Mouse (Mus musculus) liver, embryonic 13.5 days (tissue): ENCODE measurements around the gene Ecsit. TPM values are rescaled to one million over a fixed set of nuclear protein-coding genes. Genes with fewer than 3 reads are reported as not detected.
A peak's percentile ranks its signal among the peaks of the same experiment; 100 is the strongest.

ENCODE experiments used
- ATAC-seq: fragments of 200-750 bp; cut with Nextera tagmentation; 2 replicates; pipeline ENCODE4 v1.8.0; 2017; ENCODE audit warnings: low read depth, mild to moderate bottlenecking, moderate number of reproducible peaks, moderate library complexity
- DNase-seq: peaks from one replicate; pipeline ENCODE4 v3.0.0; 2022
- H3K27ac ChIP-seq: fragments of 300-500 bp; sonication (generic); 2 replicates; pipeline ENCODE4 v1.5.1; 2015; ENCODE audit warnings: moderate library complexity, mild to moderate bottlenecking, inconsistent platforms
- H3K27me3 ChIP-seq: fragments of 300-500 bp; sonication (generic); 2 replicates; pipeline ENCODE4 v1.6.1; 2015; ENCODE audit warnings: mild to moderate bottlenecking, inconsistent platforms
- H3K36me3 ChIP-seq: fragments of 300-500 bp; sonication (generic); 2 replicates; pipeline ENCODE4 v1.6.1; 2015; ENCODE audit warnings: mild to moderate bottlenecking, inconsistent platforms
- H3K4me1 ChIP-seq: fragments of 300-500 bp; sonication (generic); replicated peaks from 2 replicates; pipeline ENCODE4 v1.6.1; 2015; ENCODE audit warnings: inconsistent platforms
- H3K4me2 ChIP-seq: fragments of 300-500 bp; sonication (generic); 2 replicates; pipeline ENCODE4 v1.6.1; 2015; ENCODE audit warnings: inconsistent platforms, mild to moderate bottlenecking, moderate library complexity
- H3K4me3 ChIP-seq: fragments of 300-500 bp; sonication (generic); replicated peaks from 2 replicates; pipeline ENCODE4 v1.5.1; 2015; ENCODE audit warnings: mild to moderate bottlenecking, inconsistent platforms
- H3K9ac ChIP-seq: fragments of 300-500 bp; sonication (generic); 2 replicates; pipeline ENCODE4 v1.6.1; 2015; ENCODE audit warnings: mild to moderate bottlenecking, inconsistent platforms
- H3K9me3 ChIP-seq: fragments of 300-500 bp; sonication (generic); replicated peaks from 2 replicates; pipeline ENCODE4 v1.6.1; 2016; ENCODE audit warnings: inconsistent platforms
- WGBS: fragments of 180-500 bp; shearing (Covaris S2); methylation state at CpG from one replicate; pipeline ENCODE4 v1.1.7; 2015; ENCODE audit not compliant: insufficient replicate concordance; 5-methylcytosine and 5-hydroxymethylcytosine counted together
- polyA plus RNA-seq: library from polyadenylated mRNA; unstranded; fragments of >200 nt; fragmentation: Nextera tagmentation; extraction: Ambion mirVana; gene quantifications from 2 replicates; pipeline ENCODE4 v1.2.1, GENCODE M21; 2015

Gene Ecsit
- 33.4 and 34.2 TPM in 2 replicates for polyA plus RNA-seq

GRCm38 (mm10) chr9:22085022-22085834, at the start of gene Ecsit:
Gene Ecsit, minus strand, starts transcription at chr9:22085438.
- DNase-seq = peak; percentile 94
- Histone ChIP-seq H3K27me3 (no peaks in the 10 kb centered on the region), H3K36me3 (peaks cover 16% of the 10 kb centered on the region), H3K4me2 (peak within 1 kb of the TSS; percentile 82), H3K27ac (peak within 1 kb of the TSS; percentile 70), H3K9me3 (no peaks in the 10 kb centered on the region), H3K4me3 (peak within 1 kb of the TSS; percentile 78), H3K4me1 (peaks cover 36% of the 10 kb centered on the region), H3K9ac (peak within 1 kb of the TSS; percentile 82)
- under 1% methylated on average over 48 of the region's 48 CpGs for WGBS
- peak; percentile 98 for ATAC-seq

DNA sequence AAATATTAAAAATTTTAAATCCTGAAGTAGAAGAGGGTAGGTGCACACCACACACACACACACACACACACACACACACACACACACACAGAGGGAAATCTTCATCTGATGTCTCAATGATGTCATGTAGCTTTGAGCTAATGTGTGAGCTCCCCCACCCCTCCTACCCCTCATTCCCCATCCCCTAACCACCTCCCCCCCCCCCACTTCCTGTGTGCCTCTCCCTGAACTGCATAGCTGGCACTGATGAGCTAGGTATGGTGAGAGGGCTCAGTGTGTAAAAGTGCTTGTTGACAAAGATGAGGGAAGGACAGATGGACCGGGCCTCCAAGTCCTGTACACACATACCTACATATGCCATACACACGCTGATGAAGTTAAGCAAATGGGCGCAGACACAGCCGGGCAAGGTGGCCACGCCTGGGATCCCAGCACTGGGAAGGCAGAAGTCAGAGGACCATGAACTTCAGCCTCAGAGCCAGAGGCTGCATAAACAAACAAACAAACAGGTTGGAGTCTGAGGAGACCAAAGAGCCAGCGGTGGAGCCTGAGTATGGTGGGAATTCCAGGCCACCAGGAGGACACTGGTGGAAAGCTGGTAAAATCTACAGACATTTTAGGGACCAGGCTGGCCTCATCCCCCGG, 49.1 kb upstream of the Ecsit start:
- Histone ChIP-seq H3K9ac (peak overlapping the region; percentile 91), H3K4me1 (peaks cover 89% of the 10 kb centered on the region), H3K4me2 (peak overlapping the region; percentile 99), H3K27me3 (no peaks in the 10 kb centered on the region), H3K36me3 (peaks cover 32% of the 10 kb centered on the region), H3K27ac (peak overlapping the region; percentile 96), H3K4me3 (peak overlapping the region; percentile 75), H3K9me3 (no peaks in the 10 kb centered on the region)
- no peak for DNase-seq
- WGBS = 46% methylated on average over 7 of the region's 7 CpGs
- no peak for ATAC-seq

- ATAC-seq = no peak
- Histone ChIP-seq H3K4me3 (peak overlapping the region; percentile 75), H3K4me1 (peaks cover 86% of the 10 kb centered on the region), H3K27ac (peak overlapping the region; percentile 96), H3K27me3 (no peaks in the 10 kb centered on the region), H3K36me3 (peaks cover 53% of the 10 kb centered on the region), H3K9me3 (no peaks in the 10 kb centered on the region), H3K4me2 (peak overlapping the region; percentile 99), H3K9ac (peak overlapping the region; percentile 91)
- 51% methylated on average over 11 of the region's 11 CpGs for WGBS
- no peak for DNase-seq
Measured at GRCm38 (mm10) chr9:22132220-22132619, 47.0 kb upstream of the Ecsit start.

DNA sequence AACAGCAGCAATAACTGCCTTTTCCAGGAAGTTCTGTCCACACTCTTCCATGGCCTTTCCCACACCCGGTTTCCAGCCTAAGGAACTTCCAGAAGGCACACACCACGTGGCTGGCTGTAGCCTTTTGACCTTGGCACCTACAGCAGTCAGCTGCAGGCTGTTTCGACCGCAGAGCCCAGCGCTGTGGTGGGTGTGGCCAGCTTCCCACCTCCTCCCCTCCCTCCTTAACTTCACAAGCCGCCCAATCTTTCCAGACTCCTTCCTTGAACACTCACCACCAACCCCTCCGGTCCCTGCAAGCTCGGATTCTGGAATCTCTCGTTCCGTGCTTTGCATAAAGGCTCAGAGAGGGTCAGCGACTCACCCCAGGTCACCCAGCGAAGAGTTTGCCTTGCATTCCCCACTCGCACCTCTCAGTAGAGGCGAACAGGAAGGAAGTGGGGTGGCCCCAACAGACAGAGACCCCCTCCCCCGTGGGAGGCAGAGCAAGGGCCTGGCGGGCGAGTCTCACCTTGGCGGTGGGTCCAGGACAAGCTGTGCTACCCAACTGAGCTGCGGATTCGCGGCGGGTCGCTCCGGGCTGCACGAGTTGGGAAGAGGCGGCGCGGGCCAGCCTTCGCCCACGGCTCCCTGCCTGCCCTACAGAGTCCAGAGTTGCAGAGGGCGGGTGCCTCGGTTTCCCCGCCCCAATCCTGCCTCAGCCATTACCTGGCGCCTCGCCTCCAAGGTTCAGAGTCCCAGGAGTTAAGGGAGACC, 46.2 kb upstream of the Ecsit start:
- Histone ChIP-seq H3K36me3 (peaks cover 61% of the 10 kb centered on the region), H3K4me1 (peaks cover 84% of the 10 kb centered on the region)
- ATAC-seq = peak; percentile 62

DNA sequence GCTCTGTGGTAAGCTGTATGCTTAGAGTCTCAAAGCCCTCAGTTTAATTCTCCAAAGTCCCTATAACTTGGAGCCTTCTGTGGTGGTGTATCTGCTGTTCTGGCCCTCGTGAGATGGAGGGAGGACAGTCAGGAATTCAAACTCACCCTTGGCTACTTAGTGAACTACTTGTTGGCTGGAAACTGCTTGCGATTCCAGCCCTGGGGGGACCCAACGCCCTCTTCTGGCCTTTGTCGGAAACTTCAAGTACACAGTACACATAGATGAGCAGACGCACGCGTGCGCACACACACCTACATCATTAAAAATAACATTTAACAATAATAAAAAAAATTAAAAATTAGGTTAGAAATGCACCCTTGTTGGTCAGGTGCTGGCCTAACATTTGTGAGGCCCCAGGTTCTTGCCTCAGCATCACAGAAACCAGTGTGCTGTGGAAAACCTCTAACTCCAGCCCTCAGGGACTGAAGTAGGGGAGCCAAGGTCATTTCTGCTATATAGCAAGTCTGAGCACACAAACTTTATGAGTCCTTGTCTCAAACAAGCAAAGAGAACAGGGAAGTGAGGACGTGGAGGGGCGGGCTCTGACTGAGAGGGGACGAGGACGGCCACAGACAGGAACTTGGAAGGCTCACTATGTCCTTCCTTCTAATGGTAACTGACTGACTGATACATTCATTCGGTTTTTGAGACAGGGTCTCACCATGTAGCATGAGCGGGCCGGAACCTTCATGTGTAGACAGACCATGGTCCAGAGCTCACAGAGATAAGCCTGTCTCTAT, 40.2 kb upstream of the Ecsit start:
- no peak overlapping the region for H3K4me3 ChIP-seq
- ATAC-seq (no peak), DNase-seq (no peak)
- H3K27ac ChIP-seq = peak overlapping the region; percentile 59
- H3K36me3 ChIP-seq = peaks cover 53% of the 10 kb centered on the region
- H3K9me3 ChIP-seq = no peaks in the 10 kb centered on the region
- no peak overlapping the region for H3K4me2 ChIP-seq
- no peak overlapping the region for H3K9ac ChIP-seq
- H3K27me3 ChIP-seq = no peaks in the 10 kb centered on the region
- 79% methylated on average over 15 of the region's 15 CpGs for WGBS
- H3K4me1 ChIP-seq = peaks cover 83% of the 10 kb centered on the region

More for the DNA sequence above, 46.2 kb upstream of the Ecsit start:
- no peaks in the 10 kb centered on the region for H3K27me3 ChIP-seq
- peak overlapping the region; percentile 91 for H3K9ac ChIP-seq
- DNase-seq = peak; percentile 57
- H3K4me3 ChIP-seq = peak overlapping the region; percentile 75
- peak overlapping the region; percentile 99 for H3K4me2 ChIP-seq
- WGBS = under 1% methylated on average over 35 of the region's 35 CpGs
- H3K27ac ChIP-seq = peak overlapping the region; percentile 96
- no peaks in the 10 kb centered on the region for H3K9me3 ChIP-seq

DNA sequence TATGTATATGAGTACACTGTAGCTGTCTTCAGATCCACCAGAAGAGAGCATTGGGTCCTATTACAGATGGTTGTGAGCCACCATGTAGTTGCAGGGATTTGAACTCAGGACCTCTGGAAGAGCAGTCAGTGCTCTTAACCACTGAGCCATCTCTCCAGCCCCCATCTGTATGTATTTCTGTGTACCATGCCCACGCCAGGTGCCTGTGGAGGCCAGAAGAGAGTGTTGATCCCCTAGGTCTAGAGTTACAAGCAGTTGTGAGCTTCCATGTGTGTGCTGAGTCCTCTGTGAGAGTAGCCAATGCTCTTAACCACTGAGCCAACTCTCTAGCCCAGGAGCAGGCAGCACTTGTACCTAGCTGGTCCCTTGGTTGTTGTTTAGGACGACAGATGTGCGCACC, 38.9 kb upstream of the Ecsit start:
- no peak for DNase-seq

DNA sequence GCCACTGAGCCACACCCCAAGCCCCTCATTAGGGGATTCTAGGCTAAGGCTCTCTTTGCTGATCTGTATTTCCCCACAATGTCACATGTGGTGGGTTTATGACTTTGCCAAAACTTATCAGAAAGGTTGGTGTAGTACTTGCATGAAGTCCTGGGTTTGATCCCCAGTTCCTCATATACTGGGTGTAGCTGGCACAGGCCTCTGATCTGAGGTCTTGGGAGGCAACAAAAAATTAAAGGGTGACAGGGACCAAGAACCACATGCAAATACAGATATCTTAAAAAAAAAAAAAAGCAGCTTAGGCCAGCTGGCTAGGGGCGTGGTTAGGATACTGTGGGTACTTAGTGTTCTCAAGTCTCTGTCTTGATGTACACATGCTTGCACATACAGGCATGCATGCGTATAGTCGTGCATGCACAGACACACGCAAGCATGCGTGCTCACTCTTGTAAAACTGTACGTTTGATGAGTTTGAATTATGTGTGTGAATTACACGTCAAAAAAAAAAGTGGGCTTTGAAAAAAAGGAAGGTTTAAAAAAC, 37.9 kb upstream of the Ecsit start:
- H3K4me2 ChIP-seq = no peak overlapping the region
- peaks cover 30% of the 10 kb centered on the region for H3K36me3 ChIP-seq
- WGBS = 72% methylated on average over 7 of the region's 7 CpGs
- H3K4me3 ChIP-seq = no peak overlapping the region
- H3K9me3 ChIP-seq = no peaks in the 10 kb centered on the region
- peak overlapping the region; percentile 87 for H3K27ac ChIP-seq
- peak; percentile 39 for ATAC-seq
- H3K27me3 ChIP-seq = no peaks in the 10 kb centered on the region
- DNase-seq = no peak
- peak overlapping the region; percentile 30; the same call in 1 of the 2 replicates for H3K9ac ChIP-seq
- H3K4me1 ChIP-seq = peaks cover 85% of the 10 kb centered on the region

More for the DNA sequence above, 38.9 kb upstream of the Ecsit start:
- H3K27ac ChIP-seq = peak overlapping the region; percentile 70
- 79% methylated on average over 3 of the region's 3 CpGs for WGBS
- H3K4me3 ChIP-seq = no peak overlapping the region
- H3K4me2 ChIP-seq = no peak overlapping the region
- H3K9me3 ChIP-seq = no peaks in the 10 kb centered on the region
- no peak overlapping the region for H3K9ac ChIP-seq
- peaks cover 40% of the 10 kb centered on the region for H3K36me3 ChIP-seq
- peaks cover 81% of the 10 kb centered on the region for H3K4me1 ChIP-seq
- ATAC-seq = no peak
- H3K27me3 ChIP-seq = no peaks in the 10 kb centered on the region

DNA sequence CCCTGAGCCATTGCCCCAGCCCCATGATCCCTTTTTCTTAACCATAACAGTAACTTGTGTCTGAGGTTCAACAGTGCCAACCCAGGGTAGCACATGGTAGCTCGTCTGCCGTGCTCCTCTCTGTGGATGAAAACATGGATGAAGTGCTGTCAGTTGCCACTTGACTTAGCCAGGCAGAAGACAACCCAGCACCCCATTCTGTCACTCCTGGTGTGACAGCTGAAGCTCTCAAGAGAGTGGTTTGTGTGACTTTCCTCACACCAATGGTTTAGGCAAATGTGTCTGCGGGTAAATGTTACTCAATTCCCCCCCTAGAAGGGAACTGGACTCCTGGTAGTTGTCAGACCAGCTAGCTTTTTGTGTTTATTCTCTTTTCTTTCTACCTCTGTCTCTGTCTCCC, 36.8 kb upstream of the Ecsit start:
- Histone ChIP-seq H3K4me1 (peaks cover 89% of the 10 kb centered on the region), H3K4me2 (peak overlapping the region; percentile 35; the same call in 1 of the 2 replicates)
- DNase-seq = no peak

DNA sequence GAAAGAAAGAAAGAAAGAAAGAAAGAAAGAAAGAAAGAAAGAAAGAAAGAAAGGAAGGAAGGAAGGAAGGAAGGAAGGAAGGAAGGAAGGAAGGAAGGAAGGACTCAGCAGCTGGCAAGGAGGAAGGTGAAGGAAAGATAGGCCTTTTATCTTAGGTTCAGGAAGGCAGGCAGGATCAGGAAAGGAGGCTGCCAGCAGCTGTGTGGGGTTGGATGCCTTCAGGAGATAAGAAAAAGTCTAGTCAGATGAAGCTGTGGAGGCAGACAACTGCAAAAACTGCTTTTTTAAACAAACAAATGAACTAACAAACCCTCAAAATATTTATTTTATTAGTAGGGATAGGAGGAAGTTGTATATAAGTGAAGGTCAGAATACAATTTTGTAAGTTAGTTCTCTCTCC, 36.3 kb upstream of the Ecsit start:
- Histone ChIP-seq H3K27me3 (no peaks in the 10 kb centered on the region), H3K4me3 (no peak overlapping the region), H3K27ac (peak overlapping the region; percentile 87), H3K9ac (peak overlapping the region; percentile 37; the same call in 1 of the 2 replicates), H3K4me1 (peaks cover 86% of the 10 kb centered on the region), H3K9me3 (no peaks in the 10 kb centered on the region), H3K4me2 (peak overlapping the region; percentile 35), H3K36me3 (peaks cover 14% of the 10 kb centered on the region)
- peak; percentile 70 for ATAC-seq
- DNase-seq = peak; percentile 61

More for the DNA sequence above, 36.8 kb upstream of the Ecsit start:
- H3K36me3 ChIP-seq = peaks cover 19% of the 10 kb centered on the region
- WGBS = 71% methylated on average over 3 of the region's 3 CpGs
- H3K27me3 ChIP-seq = no peaks in the 10 kb centered on the region
- peak overlapping the region; percentile 87 for H3K27ac ChIP-seq
- no peak overlapping the region for H3K4me3 ChIP-seq
- no peak for ATAC-seq
- H3K9me3 ChIP-seq = no peaks in the 10 kb centered on the region
- H3K9ac ChIP-seq = peak overlapping the region; percentile 37

GRCm38 (mm10) chr9:22119543-22119942, 34.3 kb upstream of the Ecsit start:
- 78% methylated on average over 4 of the region's 4 CpGs for WGBS
- no peak for DNase-seq
- ATAC-seq = no peak
- no peak overlapping the region for H3K4me2 ChIP-seq
- no peaks in the 10 kb centered on the region for H3K9me3 ChIP-seq
- H3K4me3 ChIP-seq = no peak overlapping the region
- H3K9ac ChIP-seq = 0 out of 2 replicates have a peak overlapping the region, but pooled peaks have one; percentile 8
- H3K4me1 ChIP-seq = peaks cover 82% of the 10 kb centered on the region
- no peaks in the 10 kb centered on the region for H3K27me3 ChIP-seq
- H3K36me3 ChIP-seq = peaks cover 3% of the 10 kb centered on the region; the same call in 1 of the 2 replicates
- H3K27ac ChIP-seq = peak overlapping the region; percentile 87; the same call in 1 of the 2 replicates
